Mouse (Mus musculus) retina, postnatal 7 days (tissue): Measurements from ENCODE around the gene Pramel1.
A peak's percentile ranks its signal among the peaks of the same experiment; 100 is the strongest.
"Not testable (repeated sequence)": the region's sequence is repeated elsewhere in the genome, so short reads cannot be mapped to it uniquely, and the experiment has no call there.

Experiments
- DNase-seq: peaks from one replicate; pipeline ENCODE4 v3.0.0-alpha.2; 2012; ENCODE audit warnings: low read depth, low spot score

Pramel1 gene

DNA sequence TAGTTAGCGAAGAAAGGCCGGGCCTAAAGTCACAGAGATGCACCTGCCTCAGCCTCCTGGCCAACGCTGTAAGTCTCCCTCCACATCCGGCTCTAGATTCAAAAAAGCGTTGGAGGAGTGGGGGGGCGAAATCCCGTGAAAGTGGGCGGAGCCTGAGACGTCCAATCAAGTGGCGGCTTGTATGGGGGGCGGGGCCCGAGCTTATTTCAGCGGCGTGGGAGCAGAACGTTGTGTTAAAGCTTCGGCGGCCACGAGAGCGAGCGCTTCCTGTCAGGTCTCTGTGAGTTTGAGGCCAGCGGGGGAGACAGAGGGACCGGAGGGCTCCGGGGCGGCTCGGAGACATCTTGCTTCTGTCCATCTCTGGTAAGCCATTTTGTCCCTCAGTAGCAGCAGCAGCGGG is at the start of gene Pramel1:
Gene Pramel1, plus strand, starts transcription at position 248 of the 400 bp plus-strand sequence.
- no peak for DNase-seq

DNA sequence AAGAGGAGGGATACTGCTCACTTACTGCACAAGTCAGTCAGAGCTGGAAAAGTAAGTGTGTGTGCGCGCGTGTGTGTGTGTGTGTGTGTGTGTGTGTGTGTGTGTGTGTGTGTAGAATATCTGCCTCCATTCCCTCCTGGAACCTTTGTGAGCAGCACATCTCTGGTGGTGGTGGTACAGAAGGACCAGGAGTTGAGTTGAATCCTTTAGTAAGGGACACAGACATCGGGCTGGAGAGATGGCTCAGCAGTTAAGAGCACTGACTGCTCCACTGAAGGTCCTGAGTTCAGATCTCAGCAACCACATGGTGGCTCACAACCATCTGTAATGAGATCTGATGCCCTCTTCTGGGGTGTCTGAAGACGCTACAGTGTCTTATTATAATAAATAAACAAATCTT is 48.7 kb upstream of the Pramel1 start:
- DNase-seq, result not testable (repeated sequence)

DNA sequence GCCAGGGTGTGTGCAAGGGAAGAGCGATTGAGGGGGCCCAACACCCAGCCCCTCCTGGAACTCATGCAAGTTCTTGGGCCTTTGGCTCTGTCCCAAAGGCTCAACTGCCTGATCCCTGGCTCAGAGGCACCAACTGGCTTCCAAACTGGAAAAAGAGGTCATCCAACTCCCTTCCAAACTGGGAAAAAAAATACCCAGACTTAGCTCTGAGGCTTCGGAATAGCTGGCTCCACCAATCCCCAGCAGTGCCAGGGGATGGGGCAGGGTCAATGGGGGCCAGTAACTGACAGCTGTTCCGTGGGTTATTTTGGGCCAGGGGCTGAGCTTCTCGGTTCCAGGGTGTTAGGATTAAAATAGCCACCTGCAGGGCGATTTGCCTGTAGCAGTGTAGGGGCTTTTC is 45.5 kb upstream of the Pramel1 start:
- DNase-seq, result no peak

DNA sequence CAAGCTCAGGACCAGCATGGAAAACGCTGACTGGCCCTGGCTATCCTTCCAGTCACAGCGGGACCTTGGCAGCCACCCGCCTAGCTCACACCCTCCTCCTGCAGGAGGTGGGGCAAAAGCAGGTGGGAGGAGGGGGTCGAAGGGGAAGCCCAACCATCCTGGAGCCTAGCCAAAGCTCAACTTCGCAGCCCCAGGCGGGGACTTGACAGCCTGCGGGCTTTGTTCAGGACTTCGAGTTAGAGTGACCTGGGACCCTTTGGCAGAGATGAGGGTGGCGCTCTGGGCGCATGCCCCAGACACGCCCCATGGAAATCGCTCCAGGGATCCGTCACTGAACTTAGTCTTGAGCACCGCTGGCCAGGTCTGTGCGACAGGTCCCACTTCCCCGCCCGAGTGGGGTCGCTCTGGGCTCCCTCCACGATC is 44.7 kb upstream of the Pramel1 start, which contains the start of gene Lrrc38:
Gene Lrrc38, plus strand, starts transcription at position 274 of the 423 bp plus-strand sequence.
- no peak for DNase-seq

GRCm38 (mm10) chr4:143350047-143351015 is 43.9 kb upstream of the Pramel1 start:
- no peak for DNase-seq

GRCm38 (mm10) chr4:143352301-143352700 is 41.9 kb upstream of the Pramel1 start:
- no peak for DNase-seq

DNA sequence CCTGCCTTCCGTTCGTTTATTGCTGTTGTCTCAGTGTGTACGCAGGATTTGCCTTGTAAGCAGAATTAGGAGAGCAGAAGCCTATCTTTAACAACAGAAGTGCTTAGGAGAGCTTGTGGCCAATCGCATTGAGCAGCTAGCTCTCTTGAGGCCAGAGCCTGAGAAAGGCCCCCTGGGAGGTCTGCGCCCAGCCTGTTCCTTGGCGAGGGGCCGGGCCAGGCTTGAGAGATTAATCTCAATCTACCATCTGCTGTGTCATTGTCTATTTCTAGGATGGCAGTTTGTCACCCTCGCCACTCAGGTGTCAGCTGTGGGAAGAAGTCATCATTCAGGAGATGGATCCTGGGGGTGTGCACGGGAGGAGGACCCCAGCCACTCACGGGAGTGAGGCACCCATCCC is 32.7 kb upstream of the Pramel1 start:
- peak; percentile 51 for DNase-seq

- DNase-seq, result no peak
Observed at GRCm38 (mm10) chr4:143366415-143367041, 27.7 kb upstream of the Pramel1 start.

GRCm38 (mm10) chr4:143379480-143379879 is 14.7 kb upstream of the Pramel1 start:
- no peak for DNase-seq

GRCm38 (mm10) chr4:143379931-143380715 is 14.1 kb upstream of the Pramel1 start:
- no peak for DNase-seq

GRCm38 (mm10) chr4:143380716-143381004 is 13.6 kb upstream of the Pramel1 start:
- peak; percentile 28 for DNase-seq

DNA sequence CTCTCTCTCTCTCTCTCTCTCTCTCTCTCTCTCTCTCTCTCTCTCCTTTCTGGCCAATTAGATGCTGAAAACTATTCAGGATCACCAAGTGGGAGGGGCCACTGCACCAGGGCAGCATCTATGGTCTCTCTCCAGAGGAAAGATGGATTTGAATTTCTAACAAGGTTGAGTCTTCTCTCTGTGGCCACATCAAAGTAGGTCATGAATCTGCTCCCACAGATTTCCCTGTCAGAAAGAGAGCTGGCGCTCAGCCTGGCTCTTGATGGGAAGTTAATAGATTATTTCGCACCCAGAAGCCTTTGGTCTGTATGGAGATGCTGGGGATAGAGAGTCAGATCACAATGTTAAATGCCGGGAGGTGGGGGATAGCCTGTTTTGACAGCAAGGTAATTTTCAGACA is 12.1 kb upstream of the Pramel1 start:
- DNase-seq, result no peak

- no peak for DNase-seq
Observed at GRCm38 (mm10) chr4:143383646-143384045, 10.6 kb upstream of the Pramel1 start.

- DNase-seq, result no peak
Observed at GRCm38 (mm10) chr4:143388955-143389702, 5.1 kb upstream of the Pramel1 start.

- no peak for DNase-seq
Observed at GRCm38 (mm10) chr4:143411566-143412218, 17.5 kb downstream of the Pramel1 start.

GRCm38 (mm10) chr4:143412219-143413092 is 18.2 kb downstream of the Pramel1 start, which contains the start of gene Pramef8:
Pramef8 (plus strand) TSS chr4:143412426.
- DNase-seq, result peak; percentile 88

DNA sequence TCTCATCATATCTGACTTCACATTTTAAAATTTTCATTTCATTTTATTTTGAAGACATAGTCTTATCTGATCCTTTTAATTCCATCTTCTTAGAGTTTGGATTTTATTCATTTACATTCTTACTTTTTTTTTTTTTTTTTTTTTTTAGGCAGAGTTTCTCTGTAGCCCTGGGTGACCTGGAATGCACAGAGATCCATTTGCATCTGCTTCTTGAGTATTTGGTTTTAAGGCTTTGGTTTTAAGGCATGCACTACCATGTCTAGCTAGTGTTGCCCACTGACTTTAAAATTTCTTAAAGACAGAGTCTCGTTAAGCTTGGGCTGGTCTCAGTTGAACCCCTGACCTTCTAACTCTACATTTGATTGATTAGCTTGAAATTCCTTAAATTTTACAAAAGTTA is 19.4 kb downstream of the Pramel1 start:
- DNase-seq, result no peak

DNA sequence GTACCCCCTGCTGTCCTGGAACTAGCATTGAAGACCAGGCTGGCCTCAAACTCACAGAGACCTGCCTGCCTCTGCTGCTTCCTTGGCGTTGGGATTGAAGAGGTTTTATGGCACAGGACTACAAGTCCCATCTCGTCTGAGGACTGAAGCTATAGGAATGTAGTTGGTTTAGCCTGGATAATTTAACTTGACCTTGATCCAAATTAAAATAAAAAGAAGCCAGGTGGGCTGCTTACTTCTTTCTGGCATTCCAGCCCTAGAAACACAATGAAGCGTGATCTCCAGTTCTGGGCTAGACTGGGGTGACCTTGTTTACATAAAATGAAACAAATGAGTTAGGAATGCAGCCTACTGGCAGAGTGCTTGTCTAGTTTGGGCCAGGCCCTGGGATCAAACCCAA is 19.9 kb downstream of the Pramel1 start:
- DNase-seq, result no peak

- not testable (repeated sequence) for DNase-seq
Observed at GRCm38 (mm10) chr4:143426770-143427169, 32.5 kb downstream of the Pramel1 start.
